Mouse (Mus musculus) CH12.LX (cell line): ENCODE results near the gene Akap5. TPM values are rescaled to one million over a fixed set of nuclear protein-coding genes. Genes with fewer than 3 reads are reported as not detected.
A peak's percentile ranks its signal among the peaks of the same experiment; 100 is the strongest.

Source experiments
- DNase-seq: peaks from one replicate; pipeline ENCODE4 v3.0.0-alpha.2; 2013; ENCODE audit errors: extremely low read depth
- H3K27ac ChIP-seq: 2 replicates; pipeline ENCODE4 v1.5.1; 2012; ENCODE audit warnings: low read depth, mild to moderate bottlenecking, control low read depth, moderate library complexity; ENCODE audit not compliant: insufficient read depth
- H3K27me3 ChIP-seq: replicated peaks from 2 replicates; pipeline ENCODE3; 2012; ENCODE audit warnings: inconsistent platforms
- H3K36me3 ChIP-seq, 2 experiments: replicated peaks in 1 of 2; 2 replicates each; pipeline versions ENCODE3 to v1.6.1; 2012; ENCODE audit warnings: inconsistent platforms in 1 of 2, low read length in 1 of 2, mild to moderate bottlenecking in 1 of 2, mixed read lengths in 1 of 2, moderate library complexity in 1 of 2; ENCODE audit not compliant: control insufficient read depth in 1 of 2, insufficient read depth in 1 of 2
- H3K4me1 ChIP-seq, 2 experiments: 2 replicates each; pipeline ENCODE4 v1.6.1; 2012; ENCODE audit warnings: inconsistent platforms in 1 of 2, moderate library complexity in 1 of 2; ENCODE audit not compliant: insufficient read depth in 2 of 2, control insufficient read depth in 1 of 2
- H3K4me2 ChIP-seq: 2 replicates; pipeline ENCODE4 v1.6.1; 2012; ENCODE audit warnings: low read depth, mild to moderate bottlenecking, control low read depth; ENCODE audit not compliant: poor library complexity, insufficient read depth, severe bottlenecking
- H3K4me3 ChIP-seq, 3 experiments: fragments of 150-350 bp in 1 of 3; sonication (generic) in 1 of 3; replicated peaks in 1 of 3; 2 replicates each; pipeline versions ENCODE3 to v1.5.1; 2011 to 2012; ENCODE audit warnings: low read depth in 2 of 3, low read length in 2 of 3, mild to moderate bottlenecking in 2 of 3, moderate library complexity in 2 of 3, control low read depth in 1 of 3, improper control_type of control experiment in 1 of 3, inconsistent platforms in 1 of 3, mixed read lengths in 1 of 3; ENCODE audit not compliant: poor library complexity in 1 of 3
- H3K79me2 ChIP-seq: replicated peaks from 2 replicates; pipeline ENCODE4 v1.6.1; 2012; ENCODE audit warnings: mild to moderate bottlenecking, moderate library complexity; ENCODE audit not compliant: control insufficient read depth, poor library complexity, insufficient read depth, severe bottlenecking; ENCODE audit errors: extremely low read depth
- H3K9ac ChIP-seq: 2 replicates; pipeline ENCODE4 v1.6.1; 2012; ENCODE audit warnings: low read depth, mild to moderate bottlenecking, control low read depth, moderate library complexity; ENCODE audit not compliant: insufficient read depth
- H3K9me3 ChIP-seq: replicated peaks from 2 replicates; pipeline ENCODE3; 2012; ENCODE audit warnings: low read length, inconsistent platforms, mixed read lengths
- BHLHE40 ChIP-seq: IDR thresholded peaks from 2 replicates; pipeline ENCODE4 v1.6.1; 2011; ENCODE audit warnings: mild to moderate bottlenecking, low read depth, low read length, improper control_type of control experiment
- CHD2 ChIP-seq: IDR thresholded peaks from 2 replicates; pipeline ENCODE4 v1.6.1; 2011; ENCODE audit warnings: low read length, improper control_type of control experiment
- CTCF ChIP-seq, 2 experiments: IDR thresholded peaks in 1 of 2; conservative IDR thresholded peaks in 1 of 2; 2 replicates each; pipeline ENCODE4 v1.5.1; 2011 to 2012; ENCODE audit warnings: low read depth in 2 of 2, low read length in 2 of 2, improper control_type of control experiment in 1 of 2, inconsistent platforms in 1 of 2, mild to moderate bottlenecking in 1 of 2, moderate library complexity in 1 of 2
- EP300 ChIP-seq: IDR thresholded peaks from 2 replicates; pipeline ENCODE4 v1.6.1; 2011; ENCODE audit warnings: low read length, improper control_type of control experiment
- GABPA ChIP-seq: IDR thresholded peaks from 2 replicates; pipeline ENCODE4 v1.6.1; 2012; ENCODE audit warnings: low read depth, low read length, improper control_type of control experiment, inconsistent platforms; ENCODE audit not compliant: insufficient replicate concordance
- IRF4 ChIP-seq: IDR thresholded peaks from 2 replicates; pipeline ENCODE4 v1.6.1; 2014; ENCODE audit warnings: low read depth, mild to moderate bottlenecking, inconsistent platforms, low read length, improper control_type of control experiment
- JUN ChIP-seq: IDR thresholded peaks from 2 replicates; pipeline ENCODE4 v1.6.1; 2011; ENCODE audit warnings: low read depth, mild to moderate bottlenecking, low read length, improper control_type of control experiment, moderate library complexity; ENCODE audit not compliant: insufficient read depth
- KAT2A ChIP-seq: IDR thresholded peaks from 2 replicates; pipeline ENCODE4 v1.6.1; 2012; ENCODE audit warnings: low read length, improper control_type of control experiment, inconsistent platforms; ENCODE audit not compliant: insufficient replicate concordance
- MAX ChIP-seq: IDR thresholded peaks from 2 replicates; pipeline ENCODE4 v1.6.1; 2011; ENCODE audit warnings: low read length, improper control_type of control experiment
- MEF2A ChIP-seq: IDR thresholded peaks from 2 replicates; pipeline ENCODE4 v1.6.1; 2014; ENCODE audit warnings: low read depth, mild to moderate bottlenecking, inconsistent platforms, low read length, improper control_type of control experiment, borderline replicate concordance
- NRF1 ChIP-seq: IDR thresholded peaks from 2 replicates; pipeline ENCODE4 v1.6.1; 2014; ENCODE audit warnings: low read depth, mild to moderate bottlenecking, inconsistent platforms, low read length, improper control_type of control experiment, moderate library complexity
- PAX5 ChIP-seq: IDR thresholded peaks from 2 replicates; pipeline ENCODE4 v1.6.1; 2012; ENCODE audit warnings: low read length, inconsistent platforms, mixed read lengths
- POLR2A ChIP-seq: IDR thresholded peaks from 2 replicates; pipeline ENCODE4 v1.6.1; 2011; ENCODE audit warnings: low read depth, mild to moderate bottlenecking, improper control_type of control experiment, low read length
- RAD21 ChIP-seq: IDR thresholded peaks from 2 replicates; pipeline ENCODE4 v1.6.1; 2011; ENCODE audit warnings: low read depth, mild to moderate bottlenecking, low read length, improper control_type of control experiment, moderate library complexity
- RCOR1 ChIP-seq: conservative IDR thresholded peaks from 2 replicates; pipeline ENCODE4 v1.6.1; 2012; ENCODE audit warnings: low read depth, mild to moderate bottlenecking, inconsistent platforms, low read length, improper control_type of control experiment
- TBP ChIP-seq: conservative IDR thresholded peaks from 2 replicates; pipeline ENCODE4 v1.6.1; 2011; ENCODE audit warnings: low read depth, low read length, improper control_type of control experiment
- TCF12 ChIP-seq: IDR thresholded peaks from 2 replicates; pipeline ENCODE4 v1.6.1; 2014; ENCODE audit warnings: low read depth, mild to moderate bottlenecking, inconsistent platforms, low read length, improper control_type of control experiment
- UBTF ChIP-seq: IDR thresholded peaks from 2 replicates; pipeline ENCODE4 v1.6.1; 2012; ENCODE audit warnings: low read depth, mild to moderate bottlenecking, inconsistent platforms, low read length, improper control_type of control experiment, moderate library complexity
- ZC3H11A ChIP-seq: IDR thresholded peaks from 2 replicates; pipeline ENCODE4 v1.6.1; 2012; ENCODE audit warnings: low read depth, mild to moderate bottlenecking, inconsistent platforms, low read length, improper control_type of control experiment
- dilution Hi-C: fragments of 300-500 bp; cut with MboI; formaldehyde crosslinking; loops from 2 replicates; pipeline ENCODE4 v1.14.3; 2020; ENCODE audit warnings: low sequenced_read_pairs; ENCODE audit not compliant: extremely low pct_unique_long_range_greater_than_20kb, extremely low pct_ligation_motif_present
- in situ Hi-C: fragments of 300-500 bp; cut with MboI; formaldehyde crosslinking; loops from 3 replicates; pipeline ENCODE4 v1.14.3; 2019; ENCODE audit warnings: low sequenced_read_pairs, low pct_ligation_motif_present, low pct_unique_long_range_greater_than_20kb, mixed read lengths
- polyA plus RNA-seq: library from polyadenylated mRNA; unstranded; fragments of >175 nt; gene quantifications from 2 replicates; pipeline ENCODE4 v1.2.1, GENCODE M21; 2012; ENCODE audit warnings: low read depth; ENCODE audit not compliant: insufficient read length
- total RNA-seq, 2 experiments: library from RNA; depleted of rRNA; stranded (reverse); fragments of 300-350 nt in 1 of 2; fragments of >200 nt in 1 of 2; gene quantifications; 2 replicates each; pipeline ENCODE4 v1.2.3; 2012 to 2014

Akap5 gene
- total and polyA plus RNA-seq, 3 experiments = 0.27 to 0.89 (median 0.38) TPM

GRCm38 (mm10) chr12:76311227-76311626 lies 13.5 kb upstream of the Akap5 start:
- no peaks in the 10 kb centered on the region for H3K9me3 ChIP-seq
- peaks cover 15 to 31% of the 10 kb centered on the region in 2 experiments for H3K4me1 ChIP-seq
- H3K36me3 ChIP-seq = peaks cover 56 to 80% of the 10 kb centered on the region in 2 experiments
- no peak overlapping the region for H3K4me2 ChIP-seq
- no peaks in the 10 kb centered on the region for H3K79me2 ChIP-seq
- in situ Hi-C loops = no loop called here
- no peak overlapping the region for H3K9ac ChIP-seq
- H3K27me3 ChIP-seq = no peaks in the 10 kb centered on the region
- no peak overlapping the region for H3K27ac ChIP-seq
- DNase-seq = no peak
- no peak overlapping the region for H3K4me3 ChIP-seq
- dilution Hi-C loops = no loop called here
- TF ChIP-seq KAT2A (no peak), IRF4 (no peak), EP300 (no peak), RAD21 (no peak), POLR2A (no peak), UBTF (no peak), PAX5 (no peak), BHLHE40 (no peak), CTCF (conservative IDR thresholded peaks at IDR 0.05 in 1 of 2, IDR thresholded peaks at IDR 0.05 in 1 of 2; ENCODE audit: low read depth in 2 of 2, low read length in 2 of 2) (no peak), TCF12 (no peak), MAX (no peak), ZC3H11A (no peak), CHD2 (no peak), MEF2A (no peak), JUN (no peak), NRF1 (no peak), TBP (no peak)

- H3K4me1 ChIP-seq = peaks cover 10 to 31% of the 10 kb centered on the region in 2 experiments
- H3K9me3 ChIP-seq = no peaks in the 10 kb centered on the region
- TF ChIP-seq CTCF (conservative IDR thresholded peaks at IDR 0.05 in 1 of 2, IDR thresholded peaks at IDR 0.05 in 1 of 2; ENCODE audit: low read depth in 2 of 2, low read length in 2 of 2) = no peak
- no peak for TF ChIP-seq JUN
- no peak for TF ChIP-seq TBP
- TF ChIP-seq GABPA = no peak
- TF ChIP-seq ZC3H11A = no peak
- no peak for TF ChIP-seq RCOR1
- no peak overlapping the region for H3K27ac ChIP-seq
- no peak overlapping the region for H3K4me2 ChIP-seq
- H3K4me3 ChIP-seq = no peak overlapping the region
- H3K27me3 ChIP-seq = no peaks in the 10 kb centered on the region
- DNase-seq = peak; percentile 19
- H3K79me2 ChIP-seq = no peaks in the 10 kb centered on the region
- in situ Hi-C loops = no loop called here
- no peak overlapping the region for H3K9ac ChIP-seq
- dilution Hi-C loops = no loop called here
- H3K36me3 ChIP-seq = peaks cover 55 to 80% of the 10 kb centered on the region in 2 experiments
Measured at GRCm38 (mm10) chr12:76311951-76312350, 12.7 kb upstream of the Akap5 start.
